Mouse (Mus musculus): ENCODE measurements around the gene Aasdh.
A peak's percentile ranks its signal among the peaks of the same experiment; 100 is the strongest.

Aasdh gene

GRCm38 (mm10) chr5:76910807-76911206 is 5.5 kb upstream of the Aasdh start:
- DNase-seq (ENCODE audit: low spot score in 2 of 2): no peak

GRCm38 (mm10) chr5:76906155-76906499 is 813 bp upstream of the Aasdh start:
- DNase-seq (ENCODE audit: low spot score in 2 of 2): no peak

GRCm38 (mm10) chr5:76904713-76905404 is 455 bp downstream of the Aasdh start:
- DNase-seq (ENCODE audit: low spot score in 2 of 2): no peak

- no peak for DNase-seq (ENCODE audit: low spot score in 2 of 2)
Observed at GRCm38 (mm10) chr5:76902131-76902530, 3.2 kb downstream of the Aasdh start.

- no peak for DNase-seq (ENCODE audit: low spot score in 2 of 2)
Observed at GRCm38 (mm10) chr5:76893084-76893483, 12.2 kb downstream of the Aasdh start.

GRCm38 (mm10) chr5:76892608-76893007 is 12.7 kb downstream of the Aasdh start:
- no peak for DNase-seq (ENCODE audit: low spot score in 2 of 2)

- DNase-seq (ENCODE audit: low spot score in 2 of 2): no peak
Observed at GRCm38 (mm10) chr5:76887011-76887410, 18.3 kb downstream of the Aasdh start.

- no peak for DNase-seq (ENCODE audit: low spot score in 2 of 2)
Observed at GRCm38 (mm10) chr5:76884107-76884506, 21.2 kb downstream of the Aasdh start.

- no peak for DNase-seq (ENCODE audit: low spot score in 2 of 2)
Observed at GRCm38 (mm10) chr5:76876106-76876758, 29.1 kb downstream of the Aasdh start.

- no peak for DNase-seq (ENCODE audit: low spot score in 2 of 2)
Observed at GRCm38 (mm10) chr5:76869553-76869952, 35.8 kb downstream of the Aasdh start.

- DNase-seq (ENCODE audit: low spot score in 2 of 2): no peak
Observed at GRCm38 (mm10) chr5:76868693-76869286, 36.5 kb downstream of the Aasdh start.

- no peak for DNase-seq (ENCODE audit: low spot score in 2 of 2)
Observed at GRCm38 (mm10) chr5:76866819-76867218, 38.5 kb downstream of the Aasdh start.

- no peak for DNase-seq (ENCODE audit: low spot score in 2 of 2)
Observed at GRCm38 (mm10) chr5:76858444-76858843, 46.9 kb downstream of the Aasdh start.

- no peak for DNase-seq (ENCODE audit: low spot score in 2 of 2)
Observed at GRCm38 (mm10) chr5:76857103-76858015, 48.0 kb downstream of the Aasdh start.

GRCm38 (mm10) chr5:76855829-76856600 is 49.3 kb downstream of the Aasdh start:
- DNase-seq (ENCODE audit: low spot score in 2 of 2): no peak

- DNase-seq (ENCODE audit: low spot score in 2 of 2): peak; percentile 55 to 61
Observed at GRCm38 (mm10) chr5:76853549-76853948, 51.8 kb downstream of the Aasdh start.

GRCm38 (mm10) chr5:76851316-76851715 is 54.0 kb downstream of the Aasdh start:
- DNase-seq (ENCODE audit: low spot score in 2 of 2): no peak

GRCm38 (mm10) chr5:76847106-76847505 is 58.2 kb downstream of the Aasdh start:
- DNase-seq (ENCODE audit: low spot score in 2 of 2): no peak

- DNase-seq (ENCODE audit: low spot score in 2 of 2): no peak
Observed at GRCm38 (mm10) chr5:76844618-76845186, 60.6 kb downstream of the Aasdh start.

GRCm38 (mm10) chr5:76843851-76844419 is 61.4 kb downstream of the Aasdh start:
- DNase-seq (ENCODE audit: low spot score in 2 of 2): no peak

GRCm38 (mm10) chr5:76843448-76843847 is 61.9 kb downstream of the Aasdh start:
- DNase-seq (ENCODE audit: low spot score in 2 of 2): peak; percentile 42 to 43

Data from urinary bladder, adult 18-20 months (tissue).